Mouse (Mus musculus): Measurements from ENCODE around the gene Cog5. TPM values are rescaled to one million over a fixed set of nuclear protein-coding genes. Genes with fewer than 3 reads are reported as not detected.

Gene Cog5
- polyA plus RNA-seq, 1 experiment from 2014 or later: 32.4 TPM

DNA sequence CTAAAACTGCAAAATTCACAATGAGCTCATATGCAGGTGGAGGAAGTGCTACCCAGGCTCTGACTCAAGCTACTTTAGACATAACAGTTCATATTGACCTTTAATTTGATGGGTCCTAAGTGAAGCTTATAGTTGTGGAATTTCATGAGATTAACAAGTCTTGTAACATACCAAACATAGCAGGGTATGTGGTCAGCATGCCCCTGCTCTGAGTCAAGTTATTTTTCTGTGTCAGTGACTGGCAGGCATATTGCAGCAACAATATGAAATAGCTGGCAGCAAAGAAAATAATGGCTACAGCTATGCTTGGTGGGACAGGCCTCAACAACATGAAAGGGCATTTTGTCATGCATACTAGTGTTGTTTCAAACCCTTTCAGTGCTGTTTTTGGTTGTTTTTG lies 183.9 kb downstream of the Cog5 start:
- Histone ChIP-seq H3K4me2 (ENCODE audit: low read depth, low read length) (no peak overlapping the region), H3K4me1 (ENCODE audit: control insufficient read depth, insufficient read depth, low read length) (no peaks in the 10 kb centered on the region), H3K36me3 (ENCODE audit: control insufficient read depth, insufficient read depth, low read length) (peaks cover 18% of the 10 kb centered on the region), H3K9me3 (ENCODE audit: control insufficient read depth, low read length) (no peaks in the 10 kb centered on the region), H3K27ac (replicated peaks; ENCODE audit: low read depth, low read length) (no peak overlapping the region), H3K9ac (ENCODE audit: low read depth, low read length) (no peak overlapping the region), H3K4me3 (ENCODE audit: low read depth, low read length) (no peak overlapping the region), H3K27me3 (replicated peaks; ENCODE audit: control insufficient read depth, insufficient read depth, low read length) (no peaks in the 10 kb centered on the region)
- ATAC-seq (ENCODE audit: low read depth) (no peak), DNase-seq (ENCODE audit: low spot score) (no peak)

DNA sequence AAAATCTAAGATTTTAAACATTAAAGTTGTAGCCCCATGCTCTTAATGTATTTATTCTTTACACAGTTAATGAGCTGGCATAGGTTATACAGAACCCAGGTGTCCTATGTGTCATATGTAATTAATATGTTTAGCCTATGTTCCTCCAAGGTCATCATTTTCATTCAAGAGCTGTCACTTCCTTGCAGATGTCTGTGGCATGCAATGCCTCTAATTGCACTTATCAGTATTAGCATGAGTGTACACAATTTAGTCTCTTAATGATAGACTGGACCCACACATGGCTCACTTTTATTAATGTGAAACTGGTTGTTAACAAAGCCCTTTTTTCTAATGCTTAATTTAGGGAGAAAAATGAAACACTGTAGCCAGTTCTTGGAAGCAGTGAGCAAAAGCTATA lies 184.6 kb downstream of the Cog5 start:
- Histone ChIP-seq H3K4me2 (ENCODE audit: low read depth, low read length) (no peak overlapping the region), H3K27ac (replicated peaks; ENCODE audit: low read depth, low read length) (no peak overlapping the region), H3K9ac (ENCODE audit: low read depth, low read length) (no peak overlapping the region), H3K4me3 (ENCODE audit: low read depth, low read length) (no peak overlapping the region), H3K4me1 (ENCODE audit: control insufficient read depth, insufficient read depth, low read length) (no peaks in the 10 kb centered on the region), H3K36me3 (ENCODE audit: control insufficient read depth, insufficient read depth, low read length) (peaks cover 18% of the 10 kb centered on the region), H3K9me3 (ENCODE audit: control insufficient read depth, low read length) (no peaks in the 10 kb centered on the region), H3K27me3 (replicated peaks; ENCODE audit: control insufficient read depth, insufficient read depth, low read length) (no peaks in the 10 kb centered on the region)
- ATAC-seq (ENCODE audit: low read depth) (no peak), DNase-seq (ENCODE audit: low spot score) (no peak)

DNA sequence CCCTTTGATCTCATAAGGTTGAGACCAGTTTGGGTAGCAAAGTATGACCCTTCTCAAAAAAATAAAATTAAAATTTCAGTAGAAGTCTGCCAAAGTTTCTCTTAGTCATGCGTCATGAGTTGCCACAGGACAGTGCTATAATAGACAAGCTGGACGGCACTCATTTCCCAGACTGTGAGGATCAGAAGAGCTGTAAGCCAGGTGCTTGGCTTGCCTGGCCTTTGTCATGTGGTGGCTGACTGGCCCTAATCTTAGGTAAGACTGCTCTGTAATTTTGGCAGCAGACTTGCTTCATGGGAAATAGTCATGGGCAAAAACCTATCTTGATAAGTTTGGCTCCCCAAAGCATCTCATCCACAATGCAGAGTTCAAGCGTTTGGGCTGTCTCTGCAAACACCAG lies 191.4 kb downstream of the Cog5 start:
- H3K36me3 ChIP-seq (ENCODE audit: control insufficient read depth, insufficient read depth, low read length): peaks cover 7% of the 10 kb centered on the region
- WGBS: 86% methylated on average over 3 of the region's 3 CpGs
- no peak overlapping the region for H3K9ac ChIP-seq (ENCODE audit: low read depth, low read length)
- H3K27me3 ChIP-seq (replicated peaks; ENCODE audit: control insufficient read depth, insufficient read depth, low read length): no peaks in the 10 kb centered on the region
- ATAC-seq (ENCODE audit: low read depth) (no peak), DNase-seq (ENCODE audit: low spot score) (no peak)
- no peaks in the 10 kb centered on the region for H3K9me3 ChIP-seq (ENCODE audit: control insufficient read depth, low read length)
- no peak overlapping the region for H3K4me2 ChIP-seq (ENCODE audit: low read depth, low read length)
- no peak overlapping the region for H3K27ac ChIP-seq (replicated peaks; ENCODE audit: low read depth, low read length)
- no peak overlapping the region for H3K4me3 ChIP-seq (ENCODE audit: low read depth, low read length)
- no peaks in the 10 kb centered on the region for H3K4me1 ChIP-seq (ENCODE audit: control insufficient read depth, insufficient read depth, low read length)

DNA sequence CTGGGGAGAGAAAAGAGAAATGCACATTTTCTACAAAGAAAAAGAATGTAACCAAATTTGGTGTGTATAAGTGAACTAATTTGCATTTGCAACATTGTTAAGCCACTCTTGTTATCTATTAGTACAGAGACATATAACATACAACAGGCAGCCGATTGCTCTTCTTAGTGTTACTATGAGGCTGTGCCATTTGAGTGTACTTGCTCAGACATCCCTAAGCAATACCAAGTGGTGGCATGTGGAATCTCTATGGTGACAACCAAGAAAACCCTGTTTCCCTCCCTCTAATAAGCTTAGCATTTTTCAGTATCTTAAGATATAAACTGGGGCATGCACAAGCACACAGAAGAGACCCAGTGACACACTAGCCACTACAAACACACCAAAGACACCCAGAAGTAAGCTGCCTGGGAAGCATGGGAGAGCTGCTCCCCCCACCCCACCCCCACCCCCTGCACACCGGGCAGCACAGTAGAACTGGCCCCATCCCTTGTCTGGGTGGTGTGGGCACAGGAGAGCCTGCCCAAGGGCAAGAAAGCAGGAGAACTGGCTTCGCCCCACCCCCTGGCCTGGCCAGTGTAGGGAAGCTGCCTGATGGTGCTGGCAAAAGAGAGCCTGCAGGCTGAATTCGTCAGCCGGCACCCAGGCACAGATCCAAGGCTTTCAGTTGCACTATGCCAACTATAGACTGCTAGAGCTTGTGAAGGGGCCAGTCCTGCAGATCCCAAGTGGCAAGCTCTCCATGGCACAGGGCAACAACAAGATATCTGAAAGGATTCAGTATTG lies 194.2 kb downstream of the Cog5 start:
- 72% methylated on average over 5 of the region's 5 CpGs for WGBS
- no peaks in the 10 kb centered on the region for H3K27me3 ChIP-seq (replicated peaks; ENCODE audit: control insufficient read depth, insufficient read depth, low read length)
- H3K9me3 ChIP-seq (ENCODE audit: control insufficient read depth, low read length): no peaks in the 10 kb centered on the region
- ATAC-seq (ENCODE audit: low read depth) (no peak), DNase-seq (ENCODE audit: low spot score) (no peak)
- H3K36me3 ChIP-seq (ENCODE audit: control insufficient read depth, insufficient read depth, low read length): no peaks in the 10 kb centered on the region
- no peak overlapping the region for H3K4me3 ChIP-seq (ENCODE audit: low read depth, low read length)
- no peak overlapping the region for H3K9ac ChIP-seq (ENCODE audit: low read depth, low read length)
- H3K4me2 ChIP-seq (ENCODE audit: low read depth, low read length): no peak overlapping the region
- H3K4me1 ChIP-seq (ENCODE audit: control insufficient read depth, insufficient read depth, low read length): no peaks in the 10 kb centered on the region
- no peak overlapping the region for H3K27ac ChIP-seq (replicated peaks; ENCODE audit: low read depth, low read length)

DNA sequence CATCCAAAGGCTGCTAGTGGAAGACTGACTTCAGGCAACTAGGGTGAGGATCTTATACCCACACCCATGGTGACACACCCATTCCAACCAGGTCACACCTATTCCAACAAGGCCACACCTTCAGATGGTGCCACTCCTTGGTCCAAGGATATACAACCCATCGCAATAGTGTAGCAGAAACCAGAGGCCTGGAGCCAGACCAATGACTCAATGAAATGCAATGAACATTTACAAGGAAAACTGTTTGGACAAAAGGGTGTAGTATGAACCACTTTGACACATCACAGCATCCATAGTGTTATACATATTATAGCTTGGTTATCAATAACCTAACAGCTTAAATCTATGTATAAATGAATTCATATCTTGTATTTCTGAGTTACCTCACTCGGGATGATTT lies 194.9 kb downstream of the Cog5 start:
- H3K9me3 ChIP-seq (ENCODE audit: control insufficient read depth, low read length): no peaks in the 10 kb centered on the region
- 95% methylated on average over 2 of the region's 2 CpGs for WGBS
- ATAC-seq (ENCODE audit: low read depth) (no peak), DNase-seq (ENCODE audit: low spot score) (no peak)
- H3K36me3 ChIP-seq (ENCODE audit: control insufficient read depth, insufficient read depth, low read length): no peaks in the 10 kb centered on the region
- no peak overlapping the region for H3K4me2 ChIP-seq (ENCODE audit: low read depth, low read length)
- H3K27me3 ChIP-seq (replicated peaks; ENCODE audit: control insufficient read depth, insufficient read depth, low read length): no peaks in the 10 kb centered on the region
- H3K27ac ChIP-seq (replicated peaks; ENCODE audit: low read depth, low read length): no peak overlapping the region
- no peak overlapping the region for H3K9ac ChIP-seq (ENCODE audit: low read depth, low read length)
- no peaks in the 10 kb centered on the region for H3K4me1 ChIP-seq (ENCODE audit: control insufficient read depth, insufficient read depth, low read length)
- no peak overlapping the region for H3K4me3 ChIP-seq (ENCODE audit: low read depth, low read length)

DNA sequence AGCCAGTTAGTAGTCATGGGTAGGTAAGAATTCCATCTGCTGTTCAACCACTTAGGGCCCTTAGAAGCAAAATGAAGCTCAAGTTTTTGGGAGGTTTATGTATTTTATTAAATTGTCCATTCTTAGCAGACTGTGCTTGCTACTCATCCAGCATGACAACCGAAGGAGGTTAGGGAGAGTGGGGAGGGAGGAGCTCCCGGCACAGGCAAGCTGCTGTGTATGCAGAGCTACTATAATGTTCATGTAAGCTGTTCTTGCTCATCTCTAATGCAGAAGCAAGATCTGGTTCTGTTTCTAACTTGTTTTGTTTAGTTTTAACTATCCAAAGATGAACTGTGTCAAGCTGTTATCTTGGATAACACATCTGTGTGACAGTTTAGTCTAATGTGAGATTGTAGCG lies 199.4 kb downstream of the Cog5 start:
- no peaks in the 10 kb centered on the region for H3K9me3 ChIP-seq (ENCODE audit: control insufficient read depth, low read length)
- H3K36me3 ChIP-seq (ENCODE audit: control insufficient read depth, insufficient read depth, low read length): no peaks in the 10 kb centered on the region
- ATAC-seq (ENCODE audit: low read depth) (no peak), DNase-seq (ENCODE audit: low spot score) (no peak)
- no peak overlapping the region for H3K4me2 ChIP-seq (ENCODE audit: low read depth, low read length)
- no peak overlapping the region for H3K9ac ChIP-seq (ENCODE audit: low read depth, low read length)
- no peaks in the 10 kb centered on the region for H3K27me3 ChIP-seq (replicated peaks; ENCODE audit: control insufficient read depth, insufficient read depth, low read length)
- H3K4me3 ChIP-seq (ENCODE audit: low read depth, low read length): no peak overlapping the region
- H3K27ac ChIP-seq (replicated peaks; ENCODE audit: low read depth, low read length): no peak overlapping the region
- 61% methylated on average over 3 of the region's 3 CpGs for whole genome bisulfite sequencing
- no peaks in the 10 kb centered on the region for H3K4me1 ChIP-seq (ENCODE audit: control insufficient read depth, insufficient read depth, low read length)

DNA sequence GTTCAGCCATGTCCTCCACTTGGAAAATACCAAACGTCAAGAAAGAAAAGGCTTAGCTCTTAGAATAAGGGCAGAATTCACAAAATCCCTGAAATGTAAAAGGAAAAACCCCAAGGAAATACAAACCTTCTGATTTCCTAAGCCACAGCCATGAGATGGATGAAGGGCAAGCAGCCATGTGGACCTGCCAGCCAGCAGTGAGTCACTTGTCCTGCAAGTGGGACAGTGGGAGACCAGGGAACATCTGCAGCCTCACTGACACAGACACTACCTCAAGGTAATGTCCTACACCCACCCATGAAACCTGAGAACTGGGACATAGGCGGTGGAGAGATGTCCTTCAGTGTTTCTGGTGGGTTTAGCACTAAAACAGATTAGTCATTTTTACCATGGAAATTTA lies 200.1 kb downstream of the Cog5 start:
- no peaks in the 10 kb centered on the region for H3K27me3 ChIP-seq (replicated peaks; ENCODE audit: control insufficient read depth, insufficient read depth, low read length)
- no peak overlapping the region for H3K27ac ChIP-seq (replicated peaks; ENCODE audit: low read depth, low read length)
- WGBS: 58% methylated on average over 2 of the region's 2 CpGs
- no peaks in the 10 kb centered on the region for H3K4me1 ChIP-seq (ENCODE audit: control insufficient read depth, insufficient read depth, low read length)
- ATAC-seq (ENCODE audit: low read depth): no peak
- no peak overlapping the region for H3K4me3 ChIP-seq (ENCODE audit: low read depth, low read length)
- H3K9me3 ChIP-seq (ENCODE audit: control insufficient read depth, low read length): no peaks in the 10 kb centered on the region
- no peaks in the 10 kb centered on the region for H3K36me3 ChIP-seq (ENCODE audit: control insufficient read depth, insufficient read depth, low read length)
- no peak for DNase-seq (ENCODE audit: low spot score)
- no peak overlapping the region for H3K4me2 ChIP-seq (ENCODE audit: low read depth, low read length)
- no peak overlapping the region for H3K9ac ChIP-seq (ENCODE audit: low read depth, low read length)

DNA sequence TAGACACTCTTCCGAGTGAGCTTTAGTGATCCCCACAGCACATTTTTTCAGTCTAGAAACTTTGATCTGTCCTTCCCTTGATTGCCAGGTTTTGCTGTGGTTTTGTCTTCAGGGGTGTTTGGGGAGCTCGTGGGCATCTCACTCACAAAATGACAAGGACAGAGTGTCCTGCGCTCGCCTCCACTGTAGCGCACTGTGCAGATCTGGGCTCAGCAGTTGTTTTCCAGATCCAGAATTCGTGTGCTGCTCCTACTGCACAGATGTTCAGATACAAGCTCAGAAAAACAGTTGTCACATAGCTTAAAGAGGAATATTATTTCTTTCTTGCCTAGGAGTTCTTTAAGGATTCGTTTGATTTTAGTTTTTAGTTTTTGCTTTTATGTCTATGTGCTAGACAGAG lies 203.1 kb downstream of the Cog5 start:
- Histone ChIP-seq H3K9ac (ENCODE audit: low read depth, low read length) (no peak overlapping the region), H3K4me2 (ENCODE audit: low read depth, low read length) (no peak overlapping the region), H3K9me3 (ENCODE audit: control insufficient read depth, low read length) (no peaks in the 10 kb centered on the region), H3K4me1 (ENCODE audit: control insufficient read depth, insufficient read depth, low read length) (no peaks in the 10 kb centered on the region), H3K27ac (replicated peaks; ENCODE audit: low read depth, low read length) (no peak overlapping the region), H3K4me3 (ENCODE audit: low read depth, low read length) (no peak overlapping the region), H3K36me3 (ENCODE audit: control insufficient read depth, insufficient read depth, low read length) (no peaks in the 10 kb centered on the region), H3K27me3 (replicated peaks; ENCODE audit: control insufficient read depth, insufficient read depth, low read length) (no peaks in the 10 kb centered on the region)
- WGBS: 78% methylated on average over 7 of the region's 7 CpGs
- no peak for ATAC-seq (ENCODE audit: low read depth)
- no peak for DNase-seq (ENCODE audit: low spot score)

All from embryonic facial prominence, embryonic 14.5 days (tissue).